Mouse (Mus musculus) right cerebral cortex, postnatal 10 days (tissue): ENCODE data around the gene Plxnb1.

ENCODE experiments used
- DNase-seq, 2 experiments: peaks; one replicate each; pipeline ENCODE4 v3.0.0; 2021; ENCODE audit warnings: low spot score in 2 of 2

The Plxnb1 gene

GRCm38 (mm10) chr9:109095137-109095982, at the start of gene Plxnb1:
Gene Plxnb1 (plus strand): TSS chr9:109095389.
- peak; percentile 86 to 89 for DNase-seq

- peak; percentile 32 to 43 for DNase-seq
Observed at GRCm38 (mm10) chr9:109046306-109046705, 48.9 kb upstream of the Plxnb1 start.

- no peak for DNase-seq
Observed at GRCm38 (mm10) chr9:109049316-109049715, 45.9 kb upstream of the Plxnb1 start.

- DNase-seq: peak; percentile 13 to 19
Observed at GRCm38 (mm10) chr9:109049996-109050673, 45.1 kb upstream of the Plxnb1 start.

GRCm38 (mm10) chr9:109050674-109050997, 44.6 kb upstream of the Plxnb1 start:
- peak in 1 of 2 experiments; percentile 5 for DNase-seq

GRCm38 (mm10) chr9:109051011-109051501, 44.1 kb upstream of the Plxnb1 start:
- peak; percentile 15 to 20 for DNase-seq

GRCm38 (mm10) chr9:109051651-109052489, 43.3 kb upstream of the Plxnb1 start:
- DNase-seq: peak; percentile 15 to 20

GRCm38 (mm10) chr9:109052490-109053260, 42.5 kb upstream of the Plxnb1 start:
- peak; percentile 22 to 23 for DNase-seq

GRCm38 (mm10) chr9:109053366-109053765, 41.8 kb upstream of the Plxnb1 start:
- peak in 1 of 2 experiments; percentile 19 for DNase-seq

GRCm38 (mm10) chr9:109053851-109054250, 41.3 kb upstream of the Plxnb1 start:
- peak; percentile 12 to 22 for DNase-seq

- DNase-seq: peak; percentile 84 to 91
Observed at GRCm38 (mm10) chr9:109054712-109055111, 40.5 kb upstream of the Plxnb1 start.

GRCm38 (mm10) chr9:109055271-109056030, 39.7 kb upstream of the Plxnb1 start:
- DNase-seq: peak; percentile 31 to 53

- peak in 1 of 2 experiments; percentile 27 for DNase-seq
Observed at GRCm38 (mm10) chr9:109056081-109056690, 39.0 kb upstream of the Plxnb1 start.

GRCm38 (mm10) chr9:109056916-109057315, 38.3 kb upstream of the Plxnb1 start:
- DNase-seq: peak; percentile 27

- peak; percentile 14 to 21 for DNase-seq
Observed at GRCm38 (mm10) chr9:109057543-109057942, 37.6 kb upstream of the Plxnb1 start.

- DNase-seq: peak in 1 of 2 experiments; percentile 28
Observed at GRCm38 (mm10) chr9:109058006-109058765, 37.0 kb upstream of the Plxnb1 start.

- peak; percentile 91 to 92 for DNase-seq
Observed at GRCm38 (mm10) chr9:109059136-109059903, 35.9 kb upstream of the Plxnb1 start, which contains the start of gene Trex1. Gene Trex1 (minus strand): TSS chr9:109059734.
